In the genomic region with DNA sequence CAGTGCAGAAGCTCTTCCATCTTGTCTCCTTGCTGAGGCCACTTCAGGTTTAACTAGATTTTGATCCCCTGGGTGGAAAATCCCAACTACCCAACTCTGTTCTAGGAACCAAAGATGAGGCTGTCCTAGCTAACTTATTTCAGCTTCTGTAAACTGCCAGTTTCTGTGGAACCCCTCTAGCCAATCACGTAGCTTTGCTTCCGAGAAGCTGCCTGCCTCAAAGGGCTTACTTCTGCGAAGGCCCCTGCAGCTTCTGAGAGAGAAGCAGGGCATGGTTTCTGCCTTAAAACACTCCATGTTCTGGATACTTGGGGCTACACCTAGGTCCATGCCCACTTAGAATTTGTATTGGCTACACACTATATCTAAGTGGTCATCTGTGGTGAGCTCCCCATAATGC, we compare ENCODE assay signal across 18 mouse cellular contexts. TPM values are rescaled to one million over a fixed set of nuclear protein-coding genes. Genes with fewer than 3 reads are reported as not detected.
DNase-seq lines count a peak whose midpoint lies in the region; ATAC-seq and TF ChIP-seq lines count a peak whose summit lies in the region.
"Had no signal": no experiment of that assay in that cellular context is flagged by ENCODE, and none has a peak within 500 bp of the region (broad histone marks: within the 10 kb centered on the region; RNA-seq: fewer than 3 reads in every experiment).

No protein-coding gene starts in this region.

- no peak for DNase-seq in embryonic facial prominence, embryonic 10.5 days (ENCODE audit: low spot score)
- DNase-seq in heart, adult 11 months = no peak
- no peak for DNase-seq in layer of hippocampus, adult 2 months (ENCODE audit: low spot score in 2 of 2)
- DNase-seq in layer of hippocampus, postnatal 14 days (ENCODE audit: low spot score in 2 of 2) = no peak
- no peak for DNase-seq in limb, embryonic 10.5 days (ENCODE audit: low spot score)
- DNase-seq in frontal cortex, postnatal 10 days (ENCODE audit: low spot score in 2 of 2) = no peak
- DNase-seq: cerebellum, postnatal 10 days; heart, postnatal 4 days; left cerebral cortex, postnatal 4 days; lung, adult 2 months had no signal

- no peaks in the 10 kb centered on the region; the same call in 1 of the 2 replicates for H3K27me3 ChIP-seq in embryonic facial prominence, embryonic 13.5 days
- no peaks in the 10 kb centered on the region; the same call in none of the 2 replicates for H3K27me3 ChIP-seq in embryonic facial prominence, embryonic 10.5 days (replicated peaks; ENCODE audit: low read depth, poor library complexity, severe bottlenecking)
- no peaks in the 10 kb centered on the region for H3K27me3 ChIP-seq in heart, embryonic 16.5 days (ENCODE audit: control insufficient read depth, insufficient read depth, low read length)
- no peaks in the 10 kb centered on the region; the same call in 1 of the 2 replicates for H3K27me3 ChIP-seq in limb, embryonic 10.5 days (ENCODE audit: low read depth, poor library complexity, severe bottlenecking)
- H3K27me3 ChIP-seq: heart, embryonic 12.5 days had no signal

- peak overlapping the region; percentile 47; the same call in 1 of the 2 replicates for H3K9ac ChIP-seq in embryonic facial prominence, embryonic 13.5 days
- no peak overlapping the region for H3K9ac ChIP-seq in heart, embryonic 16.5 days (ENCODE audit: low read length)

- 0 out of 2 replicates have a peak overlapping the region, but pooled peaks have one; percentile 5 for H3K27ac ChIP-seq in embryonic facial prominence, embryonic 13.5 days
- H3K27ac ChIP-seq in embryonic facial prominence, embryonic 10.5 days (replicated peaks) = no peak overlapping the region
- peak overlapping the region; percentile 39; the same call in 1 of the 2 replicates for H3K27ac ChIP-seq in heart, embryonic 16.5 days (ENCODE audit: low read length)
- H3K27ac ChIP-seq in layer of hippocampus, adult 2 months = peak overlapping the region; percentile 78
- H3K27ac ChIP-seq in limb, embryonic 10.5 days = 0 out of 2 replicates have a peak overlapping the region, but pooled peaks have one; percentile 85
- H3K27ac ChIP-seq: left cerebral cortex, adult 2 months had no signal

- H3K36me3 ChIP-seq in embryonic facial prominence, embryonic 13.5 days = no peaks in the 10 kb centered on the region
- no peaks in the 10 kb centered on the region for H3K36me3 ChIP-seq in embryonic facial prominence, embryonic 10.5 days (replicated peaks)
- H3K36me3 ChIP-seq in heart, embryonic 16.5 days (ENCODE audit: control insufficient read depth, insufficient read depth) = no peaks in the 10 kb centered on the region
- no peaks in the 10 kb centered on the region for H3K36me3 ChIP-seq in limb, embryonic 10.5 days
- H3K36me3 ChIP-seq: G1E; heart, embryonic 12.5 days had no signal

- no peak overlapping the region for H3K4me3 ChIP-seq in embryonic facial prominence, embryonic 13.5 days
- H3K4me3 ChIP-seq in embryonic facial prominence, embryonic 10.5 days = no peak overlapping the region
- no peak overlapping the region for H3K4me3 ChIP-seq in heart, embryonic 16.5 days (ENCODE audit: low read length)
- H3K4me3 ChIP-seq in layer of hippocampus, adult 2 months = no peak overlapping the region
- no peak overlapping the region for H3K4me3 ChIP-seq in limb, embryonic 10.5 days

- no peak for TF ChIP-seq CTCF in layer of hippocampus, adult 2 months (conservative IDR thresholded peaks at IDR 0.05)

- H3K4me2 ChIP-seq in embryonic facial prominence, embryonic 13.5 days = peak overlapping the region; percentile 61; the same call in 1 of the 2 replicates
- H3K4me2 ChIP-seq in heart, embryonic 16.5 days (ENCODE audit: low read depth, low read length) = no peak overlapping the region

- H3K9me3 ChIP-seq in embryonic facial prominence, embryonic 13.5 days = no peaks in the 10 kb centered on the region
- H3K9me3 ChIP-seq in embryonic facial prominence, embryonic 10.5 days = no peaks in the 10 kb centered on the region
- H3K9me3 ChIP-seq in heart, embryonic 16.5 days (replicated peaks; ENCODE audit: control insufficient read depth, low read length) = no peaks in the 10 kb centered on the region
- H3K9me3 ChIP-seq in limb, embryonic 10.5 days (replicated peaks) = no peaks in the 10 kb centered on the region
- H3K9me3 ChIP-seq: G1E had no signal

- ATAC-seq in embryonic facial prominence, embryonic 13.5 days (ENCODE audit: insufficient number of reproducible peaks, insufficient read depth, low FRiP score, low TSS enrichment, low read depth) = no peak
- no peak for ATAC-seq in heart, embryonic 16.5 days (replicated peaks; ENCODE audit: extremely low read depth, insufficient read depth, low FRiP score)

- peaks cover 31% of the 10 kb centered on the region for H3K4me1 ChIP-seq in embryonic facial prominence, embryonic 13.5 days
- peaks cover 26% of the 10 kb centered on the region for H3K4me1 ChIP-seq in embryonic facial prominence, embryonic 10.5 days
- peaks cover 18% of the 10 kb centered on the region for H3K4me1 ChIP-seq in heart, embryonic 16.5 days (ENCODE audit: control insufficient read depth, insufficient read depth, low read length)
- H3K4me1 ChIP-seq in limb, embryonic 10.5 days = peaks cover 28% of the 10 kb centered on the region

- 27% methylated on average over 3 of the region's 3 CpGs for WGBS in embryonic facial prominence, embryonic 13.5 days
- WGBS in embryonic facial prominence, embryonic 10.5 days = 47% methylated on average over 3 of the region's 3 CpGs
- 73% methylated on average over 3 of the region's 3 CpGs for WGBS in heart, embryonic 16.5 days
- 32% methylated on average over 3 of the region's 3 CpGs for WGBS in limb, embryonic 10.5 days

RNA-seq across cellular contexts. Expression of a gene that starts 36.1 kb away (rescaled TPM):
- polyA plus RNA-seq in embryonic facial prominence, embryonic 13.5 days (2015; fragmentation: Nextera tagmentation; extraction: Ambion mirVana) = not detected in 2 replicates
- not detected in 2 replicates for polyA plus RNA-seq in embryonic facial prominence, embryonic 10.5 days (2016; fragmentation: Nextera tagmentation; extraction: Ambion mirVana)
- polyA plus RNA-seq in heart, embryonic 16.5 days (2015; fragmentation: Nextera tagmentation; extraction: Ambion mirVana) = 0.28 and 0.55 TPM in 2 replicates
- total RNA-seq in layer of hippocampus, adult 2 months (2021) = 1 to 10 TPM; 2.1 to 2.7 TPM
- 1 to 10 TPM in 1 of 2 experiments, under 1 TPM in 1; 0.76 to 2.5 TPM for total RNA-seq in layer of hippocampus, postnatal 14 days (2021)
- polyA plus RNA-seq in limb, embryonic 10.5 days (2016; fragmentation: Nextera tagmentation; extraction: Ambion mirVana) = not detected in 2 replicates
- total RNA-seq: adrenal gland, postnatal 25 days; heart, postnatal 4 days; megakaryocyte-erythroid progenitor cell, adult 5-6 weeks had no signal
- polyA plus RNA-seq: G1E; liver, embryonic 11.5 days had no signal
